Mouse (Mus musculus) cerebellum, adult 11-12 months (tissue): ENCODE measurements around the gene Ahcyl1.
"Not testable (repeated sequence)": the region's sequence is repeated elsewhere in the genome, so short reads cannot be mapped to it uniquely, and the experiment has no call there.

Experiments used
- DNase-seq: peaks from one replicate; pipeline ENCODE4 v3.0.0; 2022

Gene Ahcyl1

GRCm38 (mm10) chr3:107654861-107655260 lies 41.5 kb downstream of the Ahcyl1 start:
- DNase-seq = no peak

DNA sequence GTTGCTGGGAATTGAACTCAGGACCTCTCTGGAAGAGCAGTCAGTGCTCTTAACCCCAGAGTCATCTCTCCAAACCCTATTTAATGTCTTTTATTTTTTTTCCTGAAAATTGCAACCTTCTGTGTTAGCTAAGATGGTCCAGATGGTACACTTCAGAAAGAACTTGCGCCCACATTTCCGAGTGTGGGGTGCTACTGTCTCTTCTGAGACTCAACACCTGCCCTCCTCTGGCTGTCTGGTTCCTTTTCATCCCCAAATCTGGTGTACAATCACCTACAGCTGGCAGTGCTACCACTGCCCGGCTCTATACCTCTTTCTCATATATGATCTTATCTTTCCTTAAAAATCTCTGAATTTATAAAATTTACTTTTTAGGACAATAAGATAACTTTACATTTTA lies 43.4 kb downstream of the Ahcyl1 start:
- no peak for DNase-seq

DNA sequence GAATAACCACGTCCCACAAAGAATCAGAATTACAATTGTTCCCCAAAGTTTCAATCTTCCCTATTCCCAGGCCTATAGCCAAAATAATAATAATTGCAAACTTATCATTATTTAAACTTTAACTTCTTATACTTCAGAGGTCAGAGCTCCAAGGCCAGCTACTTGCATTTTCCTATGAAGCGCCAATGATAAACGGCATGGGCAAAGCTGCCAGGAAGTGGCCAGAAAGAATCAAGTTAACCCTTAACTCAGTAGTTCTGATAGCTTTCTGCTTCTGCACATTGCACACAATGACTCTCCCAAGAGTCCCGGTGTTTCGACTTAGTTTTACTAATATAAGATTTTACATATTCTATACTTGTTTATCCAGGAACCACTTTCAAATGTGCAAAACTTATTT lies 46.1 kb downstream of the Ahcyl1 start:
- DNase-seq = not testable (repeated sequence)

- DNase-seq = no peak
Observed at GRCm38 (mm10) chr3:107646947-107647346, 49.4 kb downstream of the Ahcyl1 start.

DNA sequence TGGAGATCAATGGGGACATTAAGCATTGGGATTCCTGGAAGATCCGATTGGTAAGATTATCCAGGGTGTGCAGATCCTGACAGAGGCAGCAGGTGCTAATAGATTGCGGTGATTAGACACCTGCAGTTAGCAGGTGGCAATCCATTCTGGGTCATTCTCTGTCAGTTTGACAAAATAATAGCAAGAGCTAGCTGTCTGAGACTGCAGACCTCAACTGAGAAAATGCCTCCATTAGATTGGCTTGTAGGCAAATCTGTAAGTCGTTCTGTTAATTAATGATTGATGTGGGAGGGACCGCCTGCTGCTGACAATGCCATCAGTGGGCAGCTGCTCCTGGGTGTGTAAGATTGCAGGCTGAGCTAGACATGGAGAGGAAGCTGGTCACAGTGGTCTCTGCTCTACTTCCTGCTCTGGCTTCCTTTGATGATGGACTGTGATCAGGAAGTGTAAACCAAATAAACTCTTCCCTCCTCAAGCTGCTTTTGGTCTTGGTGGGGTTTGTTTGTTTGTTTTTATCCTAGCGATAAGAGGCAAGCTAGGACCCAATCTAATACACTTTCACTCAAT lies 58.7 kb downstream of the Ahcyl1 start:
- no peak for DNase-seq

DNA sequence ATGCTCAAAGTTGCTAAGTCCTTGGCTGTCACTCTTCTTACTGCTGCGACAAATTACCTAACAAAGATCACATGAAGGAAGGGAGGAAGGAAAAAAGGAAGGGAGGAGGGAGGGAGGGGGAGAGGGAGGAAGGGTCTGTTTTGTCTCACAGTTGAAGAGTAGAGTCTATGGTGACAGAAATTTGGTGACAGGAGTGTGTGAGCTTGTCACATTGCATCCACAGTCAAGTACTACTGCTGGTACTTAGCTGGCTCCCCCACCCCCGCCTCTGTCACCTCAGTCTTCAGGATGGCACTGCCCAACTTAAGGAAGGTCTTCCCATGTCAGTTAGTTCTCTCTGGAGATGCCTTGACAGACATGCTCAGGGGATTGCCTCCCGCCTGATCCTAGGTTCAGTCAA lies 60.1 kb downstream of the Ahcyl1 start:
- no peak for DNase-seq

DNA sequence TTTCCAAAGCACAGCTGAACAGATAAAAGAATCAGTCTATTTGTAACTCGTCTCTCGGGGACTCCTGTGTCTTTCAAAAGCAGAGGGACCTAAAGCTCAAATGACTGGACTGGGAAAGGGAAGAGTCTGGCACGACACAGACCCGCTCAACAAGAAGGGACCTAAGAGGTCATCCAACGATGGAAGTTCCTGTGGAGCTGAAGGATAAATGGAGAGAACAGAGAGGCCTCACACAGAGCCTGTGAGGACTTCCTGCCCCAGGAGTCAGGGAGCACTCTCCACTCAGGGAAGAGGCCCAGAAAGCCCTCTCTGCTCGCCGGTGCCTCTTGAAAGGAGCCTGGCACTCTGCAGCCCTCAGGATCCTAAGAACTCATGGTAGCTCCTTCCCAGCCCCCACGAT lies 60.5 kb downstream of the Ahcyl1 start:
- no peak for DNase-seq

DNA sequence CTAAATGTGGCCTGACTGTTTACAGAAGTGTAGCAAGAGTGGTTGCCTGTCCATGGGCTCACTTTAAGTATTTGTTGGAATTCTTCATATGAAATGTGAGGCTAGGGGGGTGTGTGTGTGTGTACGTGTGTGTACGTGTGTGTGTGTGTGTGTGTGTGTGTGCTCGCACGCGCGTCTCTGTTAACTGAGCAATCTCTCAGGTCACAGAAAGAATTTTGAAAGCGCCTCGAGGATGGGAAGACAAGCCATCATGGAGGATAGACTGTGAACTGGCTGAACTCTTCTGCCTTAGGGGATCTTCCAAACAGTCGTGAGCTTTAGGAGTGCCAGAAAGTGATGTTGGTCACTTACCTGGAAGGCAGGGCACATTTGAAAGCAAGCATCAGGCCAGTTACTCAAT lies 62.5 kb downstream of the Ahcyl1 start:
- no peak for DNase-seq

DNA sequence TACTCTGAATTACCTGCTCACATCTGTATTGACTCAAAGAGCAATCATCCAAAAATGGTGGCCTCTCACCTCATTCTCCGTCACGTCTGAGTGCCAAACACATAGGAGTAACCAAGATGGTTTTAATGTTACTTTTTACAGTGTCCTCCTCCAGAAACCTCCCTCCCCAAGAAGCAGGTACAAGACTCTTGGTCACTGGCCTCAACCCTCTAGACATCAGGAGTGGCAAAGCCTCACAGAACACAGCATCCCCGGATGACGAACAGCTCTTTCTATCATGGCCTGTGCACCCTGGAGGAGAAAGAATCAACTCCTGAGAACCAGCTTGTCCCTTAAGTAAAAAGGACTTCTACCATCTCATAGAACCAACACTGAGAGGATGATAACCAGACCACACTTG lies 63.6 kb downstream of the Ahcyl1 start:
- DNase-seq = no peak

GRCm38 (mm10) chr3:107631523-107631958 lies 64.8 kb downstream of the Ahcyl1 start, which contains the start of gene Strip1:
Gene Strip1, minus strand, starts transcription at chr3:107631694.
- DNase-seq = peak; percentile 94

GRCm38 (mm10) chr3:107630682-107631522 lies 65.5 kb downstream of the Ahcyl1 start, which contains the start of gene Gm10961:
Gene Gm10961, plus strand, starts transcription at chr3:107631322.
- no peak for DNase-seq

DNA sequence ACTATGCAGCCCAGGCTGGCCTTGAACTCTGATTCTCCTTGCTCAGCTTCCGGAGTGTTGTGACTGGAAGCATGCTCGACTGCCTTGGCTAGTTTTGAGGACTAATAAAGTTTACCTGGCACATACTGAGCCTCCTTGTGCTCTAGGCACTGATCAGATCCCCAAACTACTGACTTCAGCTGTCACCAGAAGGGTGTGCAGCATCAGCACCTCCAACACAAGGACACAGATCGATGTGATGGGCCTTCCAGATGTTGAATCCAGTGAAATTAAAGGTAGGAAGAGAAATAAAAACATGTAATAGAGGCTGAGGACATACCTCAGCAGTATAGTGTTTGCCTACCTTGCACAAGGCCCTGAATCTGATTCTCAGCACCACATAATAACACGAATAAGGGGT lies 66.9 kb downstream of the Ahcyl1 start:
- no peak for DNase-seq

GRCm38 (mm10) chr3:107628551-107628950 lies 67.8 kb downstream of the Ahcyl1 start:
- no peak for DNase-seq

- DNase-seq = no peak
Observed at GRCm38 (mm10) chr3:107627641-107628040, 68.7 kb downstream of the Ahcyl1 start.

GRCm38 (mm10) chr3:107626751-107627150 lies 69.6 kb downstream of the Ahcyl1 start:
- DNase-seq = no peak

DNA sequence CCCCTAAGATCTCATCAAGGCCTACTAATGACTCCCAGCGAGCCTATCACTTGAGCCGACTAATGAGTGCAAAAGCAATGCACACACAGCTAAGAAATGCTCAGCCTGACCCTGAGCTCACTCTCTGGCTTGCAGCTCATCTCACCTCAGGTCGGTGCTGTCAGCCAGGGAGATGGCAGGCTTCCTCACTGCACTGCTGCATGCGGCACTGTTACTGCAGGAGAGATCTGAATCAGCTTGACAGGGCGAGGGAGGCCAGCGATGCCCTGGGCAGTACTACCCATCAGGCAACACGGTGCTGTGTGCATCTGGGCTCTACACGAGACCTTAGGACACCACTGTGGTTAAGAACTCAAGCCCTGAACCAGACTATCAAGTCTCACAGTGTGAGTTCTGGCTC lies 70.8 kb downstream of the Ahcyl1 start:
- no peak for DNase-seq

DNA sequence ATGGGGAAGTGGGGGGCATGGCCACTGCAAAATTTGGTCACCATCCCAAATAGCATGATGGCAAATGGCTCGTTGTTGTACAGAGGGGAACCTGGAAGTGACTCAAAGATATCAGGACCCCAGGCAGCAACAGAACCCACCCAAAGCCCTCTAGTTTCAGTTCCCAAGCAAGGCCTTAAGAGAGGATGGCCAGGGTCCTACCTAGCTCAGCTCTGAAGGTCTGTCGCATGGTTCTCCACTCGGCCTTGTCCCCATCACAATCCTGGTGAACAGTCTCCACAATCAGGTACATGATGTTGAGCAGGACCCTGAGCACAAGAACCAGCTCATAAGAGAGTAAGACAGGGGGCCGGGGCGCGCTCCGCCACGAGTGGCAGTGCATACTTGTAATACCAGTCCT lies 71.9 kb downstream of the Ahcyl1 start:
- DNase-seq = no peak

GRCm38 (mm10) chr3:107622537-107622936 lies 73.8 kb downstream of the Ahcyl1 start:
- DNase-seq = peak; percentile 0

DNA sequence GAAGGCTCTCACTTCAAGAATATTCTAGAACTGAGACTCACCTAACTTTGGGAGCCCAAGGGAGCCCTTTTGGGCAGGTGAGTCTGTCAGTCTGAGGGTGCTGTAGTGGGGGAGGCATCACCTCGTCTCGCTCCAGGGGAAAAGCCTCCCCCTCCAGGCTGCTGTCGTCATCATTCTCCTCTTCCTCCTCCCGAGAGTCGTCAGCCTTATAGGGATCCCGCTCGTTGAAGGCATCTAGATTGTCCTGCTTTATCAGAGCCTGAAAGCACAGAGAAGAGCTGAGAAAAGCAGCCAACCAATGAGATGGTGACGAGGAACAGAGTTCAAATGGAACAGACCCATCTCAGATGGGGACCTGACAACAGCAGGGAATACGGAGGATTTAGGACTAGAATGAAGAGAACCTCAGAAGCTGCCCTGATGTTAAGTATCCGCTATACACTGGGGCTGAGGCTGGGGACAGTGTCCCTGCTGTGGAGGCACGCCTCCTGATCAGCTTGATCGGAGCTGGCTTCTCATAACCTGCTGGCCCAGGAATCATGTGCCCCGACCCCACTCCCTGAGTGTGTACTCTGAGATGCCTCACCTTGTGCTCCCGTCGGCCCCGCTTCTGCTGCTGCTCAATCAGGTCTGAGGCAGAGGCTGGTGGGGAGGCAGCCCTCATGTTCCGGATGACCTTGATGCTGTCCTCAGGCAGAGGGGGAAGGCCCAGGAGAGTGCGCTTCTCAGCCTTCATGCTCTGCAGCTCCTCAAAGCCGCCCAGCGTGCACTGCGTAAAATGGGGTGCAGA lies 74.9 kb downstream of the Ahcyl1 start:
- peak; percentile 3 for DNase-seq

DNA sequence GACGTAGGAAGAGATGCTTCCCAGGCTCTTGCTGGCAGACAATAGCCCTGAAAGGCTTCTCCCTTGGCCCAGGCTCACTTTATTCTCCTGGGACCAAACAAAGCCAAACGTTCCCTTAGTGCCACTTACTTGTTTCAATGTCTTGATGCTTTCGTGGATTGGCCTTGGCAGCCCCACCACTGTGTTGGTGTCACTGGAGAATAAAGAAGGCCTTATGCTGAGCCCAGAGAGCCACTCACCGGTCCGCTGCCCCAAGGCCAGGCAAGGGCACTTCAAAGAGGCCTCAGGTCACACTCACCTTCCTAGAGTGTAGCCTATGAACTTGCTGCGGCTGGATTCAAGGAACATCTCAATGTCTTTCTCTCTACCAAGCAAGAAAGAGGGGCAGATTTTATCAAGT lies 76.4 kb downstream of the Ahcyl1 start:
- DNase-seq = peak; percentile 1

DNA sequence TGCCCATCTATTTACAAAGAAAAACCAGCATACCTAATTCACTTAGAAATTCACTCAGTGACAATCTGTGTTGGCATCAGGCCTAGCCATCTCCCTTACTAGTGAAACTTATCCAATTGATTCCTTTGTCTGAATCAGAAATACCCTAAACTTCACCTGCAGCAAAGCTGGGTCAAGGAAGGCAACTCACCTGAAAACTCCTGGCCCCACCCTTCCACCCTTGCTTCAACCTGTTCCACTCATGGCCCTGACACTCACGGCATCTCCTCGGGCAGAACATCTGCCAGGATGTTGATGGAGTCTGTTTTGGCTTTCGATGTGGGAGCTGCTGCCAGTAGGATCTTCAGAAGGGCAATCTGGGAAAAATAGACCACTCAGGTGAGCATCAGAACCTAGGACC lies 78.6 kb downstream of the Ahcyl1 start:
- DNase-seq = no peak
